Comparison of ENCODE assay signal across 16 mouse cellular contexts in the genomic region with DNA sequence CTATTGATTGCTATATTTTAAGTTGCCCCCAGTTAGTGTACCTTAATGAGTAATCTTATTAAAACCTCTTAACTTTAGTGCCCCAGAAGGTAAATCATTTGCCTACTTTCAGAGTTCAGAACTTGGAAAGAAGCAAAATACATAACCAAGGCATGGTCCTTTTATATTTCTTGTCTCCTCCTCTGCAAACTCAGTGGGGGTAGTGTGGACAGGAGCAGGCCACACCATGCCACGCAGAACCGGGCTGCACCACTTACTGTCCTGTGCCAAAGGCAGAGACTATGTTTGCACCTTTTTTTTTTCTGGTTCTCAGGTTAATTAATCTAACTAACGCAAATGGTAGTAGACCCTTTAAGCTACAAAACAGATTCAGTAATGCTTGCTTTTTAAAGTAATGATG.
"Had no signal": no experiment of that assay in that cellular context is flagged by ENCODE, and none has a peak within 500 bp of the region (broad histone marks: within the 10 kb centered on the region; RNA-seq: fewer than 3 reads in every experiment).

No protein-coding gene starts in this region.

- DNase-seq: layer of hippocampus, adult 9-11 months; midbrain, embryonic 14.5 days; right cerebral cortex, adult 18-20 months; right cerebral cortex, postnatal 14 days; right cerebral cortex, postnatal 4 days; thymus, postnatal 25 days had no signal

- H3K27me3 ChIP-seq: intestine, embryonic 15.5 days; liver, embryonic 15.5 days; lung, embryonic 15.5 days; neural tube, embryonic 12.5 days; neural tube, embryonic 15.5 days; stomach, embryonic 15.5 days had no signal

- ATAC-seq: hindbrain, embryonic 16.5 days; intestine, embryonic 15.5 days had no signal

- H3K4me2 ChIP-seq: intestine, embryonic 15.5 days; liver, embryonic 11.5 days; liver, embryonic 15.5 days; lung, embryonic 15.5 days; midbrain, embryonic 11.5 days; neural tube, embryonic 12.5 days; neural tube, embryonic 15.5 days; stomach, embryonic 15.5 days had no signal

- H3K27ac ChIP-seq: intestine, embryonic 15.5 days; layer of hippocampus, adult 2 months; liver, embryonic 15.5 days; lung, embryonic 15.5 days; neural tube, embryonic 12.5 days; neural tube, embryonic 15.5 days; stomach, embryonic 15.5 days had no signal

- H3K9me3 ChIP-seq: intestine, embryonic 15.5 days; liver, embryonic 15.5 days; lung, embryonic 15.5 days; neural tube, embryonic 12.5 days; neural tube, embryonic 15.5 days; stomach, embryonic 15.5 days had no signal

- H3K9ac ChIP-seq: intestine, embryonic 15.5 days; liver, embryonic 15.5 days; lung, embryonic 15.5 days; neural tube, embryonic 12.5 days; neural tube, embryonic 15.5 days; stomach, embryonic 15.5 days had no signal

- H3K4me3 ChIP-seq: intestine, embryonic 15.5 days; layer of hippocampus, adult 2 months; liver, embryonic 15.5 days; lung, embryonic 15.5 days; neural tube, embryonic 12.5 days; neural tube, embryonic 15.5 days; stomach, embryonic 15.5 days had no signal

- H3K4me1 ChIP-seq: intestine, embryonic 15.5 days; liver, embryonic 15.5 days; neural tube, embryonic 12.5 days; neural tube, embryonic 15.5 days; stomach, embryonic 15.5 days had no signal
